Mouse (Mus musculus): ENCODE data around the gene Itpr2. TPM values are rescaled to one million over a fixed set of nuclear protein-coding genes. Genes with fewer than 3 reads are reported as not detected.

Itpr2 gene
- polyA plus RNA-seq, 1 experiment from 2014 or later: 6.0 TPM

- H3K9ac ChIP-seq (ENCODE audit: low read length): no peak overlapping the region
- 88% methylated on average over 7 of the region's 7 CpGs for WGBS
- no peak overlapping the region for H3K27ac ChIP-seq (ENCODE audit: low read depth, low read length)
- no peak overlapping the region for H3K4me2 ChIP-seq (ENCODE audit: low read depth)
- no peaks in the 10 kb centered on the region for H3K36me3 ChIP-seq (ENCODE audit: control insufficient read depth, insufficient read depth, low read length)
- no peaks in the 10 kb centered on the region for H3K27me3 ChIP-seq (ENCODE audit: control insufficient read depth, insufficient read depth, low read length)
- no peak overlapping the region for H3K4me3 ChIP-seq (ENCODE audit: low read depth, low read length)
- no peaks in the 10 kb centered on the region for H3K9me3 ChIP-seq (ENCODE audit: control insufficient read depth, low read length)
- H3K4me1 ChIP-seq (ENCODE audit: control insufficient read depth, insufficient read depth, low read length): no peaks in the 10 kb centered on the region
- ATAC-seq (ENCODE audit: insufficient read depth, low FRiP score, low TSS enrichment) (no peak), DNase-seq (ENCODE audit: low spot score) (no peak)
Measured at GRCm38 (mm10) chr6:146351816-146352215, 150.2 kb downstream of the Itpr2 start.

- DNase-seq (ENCODE audit: low spot score): no peak
Measured at GRCm38 (mm10) chr6:146347568-146347967, 154.5 kb downstream of the Itpr2 start.

GRCm38 (mm10) chr6:146346545-146347195 is 155.4 kb downstream of the Itpr2 start:
- H3K4me1 ChIP-seq (ENCODE audit: control insufficient read depth, insufficient read depth, low read length): 0 out of 2 replicates have a peak, but pooled peaks cover 4% of the 10 kb centered on the region
- H3K27ac ChIP-seq (ENCODE audit: low read depth, low read length): no peak overlapping the region
- ATAC-seq (ENCODE audit: insufficient read depth, low FRiP score, low TSS enrichment): no peak
- H3K9ac ChIP-seq (ENCODE audit: low read length): no peak overlapping the region
- H3K36me3 ChIP-seq (ENCODE audit: control insufficient read depth, insufficient read depth, low read length): no peaks in the 10 kb centered on the region
- no peaks in the 10 kb centered on the region for H3K27me3 ChIP-seq (ENCODE audit: control insufficient read depth, insufficient read depth, low read length)
- H3K9me3 ChIP-seq (ENCODE audit: control insufficient read depth, low read length): no peaks in the 10 kb centered on the region
- H3K4me3 ChIP-seq (ENCODE audit: low read depth, low read length): no peak overlapping the region
- 94% methylated on average over 8 of the region's 8 CpGs for WGBS
- DNase-seq (ENCODE audit: low spot score): no peak
- H3K4me2 ChIP-seq (ENCODE audit: low read depth): no peak overlapping the region

More at GRCm38 (mm10) chr6:146347568-146347967, 154.5 kb downstream of the Itpr2 start:
- Histone ChIP-seq H3K27me3 (ENCODE audit: control insufficient read depth, insufficient read depth, low read length) (no peaks in the 10 kb centered on the region), H3K27ac (ENCODE audit: low read depth, low read length) (no peak overlapping the region), H3K9me3 (ENCODE audit: control insufficient read depth, low read length) (no peaks in the 10 kb centered on the region), H3K9ac (ENCODE audit: low read length) (no peak overlapping the region), H3K4me1 (ENCODE audit: control insufficient read depth, insufficient read depth, low read length) (0 out of 2 replicates have a peak, but pooled peaks cover 4% of the 10 kb centered on the region), H3K4me3 (ENCODE audit: low read depth, low read length) (no peak overlapping the region), H3K4me2 (ENCODE audit: low read depth) (no peak overlapping the region), H3K36me3 (ENCODE audit: control insufficient read depth, insufficient read depth, low read length) (no peaks in the 10 kb centered on the region)
- 64% methylated on average over 4 of the region's 4 CpGs for WGBS
- ATAC-seq (ENCODE audit: insufficient read depth, low FRiP score, low TSS enrichment): no peak

- peak; percentile 53 for DNase-seq (ENCODE audit: low spot score)
Measured at GRCm38 (mm10) chr6:146344732-146345131, 157.3 kb downstream of the Itpr2 start.

GRCm38 (mm10) chr6:146343671-146344384 is 158.2 kb downstream of the Itpr2 start:
- ATAC-seq (ENCODE audit: insufficient read depth, low FRiP score, low TSS enrichment) (no peak), DNase-seq (ENCODE audit: low spot score) (no peak)
- Histone ChIP-seq H3K27ac (ENCODE audit: low read depth, low read length) (no peak overlapping the region), H3K4me3 (ENCODE audit: low read depth, low read length) (no peak overlapping the region), H3K4me2 (ENCODE audit: low read depth) (no peak overlapping the region), H3K27me3 (ENCODE audit: control insufficient read depth, insufficient read depth, low read length) (no peaks in the 10 kb centered on the region), H3K4me1 (ENCODE audit: control insufficient read depth, insufficient read depth, low read length) (0 out of 2 replicates have a peak, but pooled peaks cover 4% of the 10 kb centered on the region), H3K9ac (ENCODE audit: low read length) (no peak overlapping the region), H3K36me3 (ENCODE audit: control insufficient read depth, insufficient read depth, low read length) (no peaks in the 10 kb centered on the region), H3K9me3 (ENCODE audit: control insufficient read depth, low read length) (no peaks in the 10 kb centered on the region)
- 46% methylated on average over 10 of the region's 10 CpGs for whole genome bisulfite sequencing

More at GRCm38 (mm10) chr6:146344732-146345131, 157.3 kb downstream of the Itpr2 start:
- Histone ChIP-seq H3K9ac (ENCODE audit: low read length) (no peak overlapping the region), H3K27me3 (ENCODE audit: control insufficient read depth, insufficient read depth, low read length) (no peaks in the 10 kb centered on the region), H3K4me2 (ENCODE audit: low read depth) (no peak overlapping the region), H3K27ac (ENCODE audit: low read depth, low read length) (no peak overlapping the region), H3K36me3 (ENCODE audit: control insufficient read depth, insufficient read depth, low read length) (no peaks in the 10 kb centered on the region), H3K4me1 (ENCODE audit: control insufficient read depth, insufficient read depth, low read length) (0 out of 2 replicates have a peak, but pooled peaks cover 4% of the 10 kb centered on the region), H3K9me3 (ENCODE audit: control insufficient read depth, low read length) (no peaks in the 10 kb centered on the region), H3K4me3 (ENCODE audit: low read depth, low read length) (no peak overlapping the region)
- WGBS: 92% methylated on average over 3 of the region's 3 CpGs
- ATAC-seq (ENCODE audit: insufficient read depth, low FRiP score, low TSS enrichment): no peak

GRCm38 (mm10) chr6:146342995-146343394 is 159.0 kb downstream of the Itpr2 start:
- Histone ChIP-seq H3K36me3 (ENCODE audit: control insufficient read depth, insufficient read depth, low read length) (no peaks in the 10 kb centered on the region), H3K9ac (ENCODE audit: low read length) (no peak overlapping the region; the same call in 1 of the 2 replicates), H3K9me3 (ENCODE audit: control insufficient read depth, low read length) (no peaks in the 10 kb centered on the region), H3K27ac (ENCODE audit: low read depth, low read length) (no peak overlapping the region), H3K4me3 (ENCODE audit: low read depth, low read length) (no peak overlapping the region), H3K27me3 (ENCODE audit: control insufficient read depth, insufficient read depth, low read length) (no peaks in the 10 kb centered on the region), H3K4me1 (ENCODE audit: control insufficient read depth, insufficient read depth, low read length) (0 out of 2 replicates have a peak, but pooled peaks cover 4% of the 10 kb centered on the region), H3K4me2 (ENCODE audit: low read depth) (no peak overlapping the region)
- ATAC-seq (ENCODE audit: insufficient read depth, low FRiP score, low TSS enrichment): no peak
- DNase-seq (ENCODE audit: low spot score): no peak
- WGBS: 18% methylated on average over 6 of the region's 6 CpGs

GRCm38 (mm10) chr6:146341934-146342333 is 160.1 kb downstream of the Itpr2 start:
- Histone ChIP-seq H3K27ac (ENCODE audit: low read depth, low read length) (no peak overlapping the region), H3K36me3 (ENCODE audit: control insufficient read depth, insufficient read depth, low read length) (no peaks in the 10 kb centered on the region), H3K9me3 (ENCODE audit: control insufficient read depth, low read length) (no peaks in the 10 kb centered on the region), H3K9ac (ENCODE audit: low read length) (no peak overlapping the region), H3K27me3 (ENCODE audit: control insufficient read depth, insufficient read depth, low read length) (no peaks in the 10 kb centered on the region), H3K4me1 (ENCODE audit: control insufficient read depth, insufficient read depth, low read length) (0 out of 2 replicates have a peak, but pooled peaks cover 4% of the 10 kb centered on the region), H3K4me2 (ENCODE audit: low read depth) (no peak overlapping the region), H3K4me3 (ENCODE audit: low read depth, low read length) (no peak overlapping the region)
- no peak for ATAC-seq (ENCODE audit: insufficient read depth, low FRiP score, low TSS enrichment)
- no peak for DNase-seq (ENCODE audit: low spot score)
- 85% methylated on average over 3 of the region's 3 CpGs for WGBS

GRCm38 (mm10) chr6:146341413-146341812 is 160.6 kb downstream of the Itpr2 start:
- DNase-seq (ENCODE audit: low spot score) (no peak), ATAC-seq (ENCODE audit: insufficient read depth, low FRiP score, low TSS enrichment) (no peak)
- Histone ChIP-seq H3K4me2 (ENCODE audit: low read depth) (no peak overlapping the region), H3K9ac (ENCODE audit: low read length) (no peak overlapping the region), H3K4me1 (ENCODE audit: control insufficient read depth, insufficient read depth, low read length) (0 out of 2 replicates have a peak, but pooled peaks cover 4% of the 10 kb centered on the region), H3K9me3 (ENCODE audit: control insufficient read depth, low read length) (no peaks in the 10 kb centered on the region), H3K4me3 (ENCODE audit: low read depth, low read length) (no peak overlapping the region), H3K36me3 (ENCODE audit: control insufficient read depth, insufficient read depth, low read length) (no peaks in the 10 kb centered on the region), H3K27me3 (ENCODE audit: control insufficient read depth, insufficient read depth, low read length) (no peaks in the 10 kb centered on the region), H3K27ac (ENCODE audit: low read depth, low read length) (no peak overlapping the region)
- WGBS: 87% methylated on average over 3 of the region's 3 CpGs
